Mouse (Mus musculus) adrenal gland, adult 2 months (tissue): ENCODE measurements at regions not wholly inside any gene's neighbourhood (a gene's known extent, or its start where the extent isn't known, plus 50 kb on each side); places are given as distances from the start of the nearest gene placed in this dataset.

Source experiments
- DNase-seq: peaks from one replicate; pipeline ENCODE4 v3.0.0; 2021

DNA sequence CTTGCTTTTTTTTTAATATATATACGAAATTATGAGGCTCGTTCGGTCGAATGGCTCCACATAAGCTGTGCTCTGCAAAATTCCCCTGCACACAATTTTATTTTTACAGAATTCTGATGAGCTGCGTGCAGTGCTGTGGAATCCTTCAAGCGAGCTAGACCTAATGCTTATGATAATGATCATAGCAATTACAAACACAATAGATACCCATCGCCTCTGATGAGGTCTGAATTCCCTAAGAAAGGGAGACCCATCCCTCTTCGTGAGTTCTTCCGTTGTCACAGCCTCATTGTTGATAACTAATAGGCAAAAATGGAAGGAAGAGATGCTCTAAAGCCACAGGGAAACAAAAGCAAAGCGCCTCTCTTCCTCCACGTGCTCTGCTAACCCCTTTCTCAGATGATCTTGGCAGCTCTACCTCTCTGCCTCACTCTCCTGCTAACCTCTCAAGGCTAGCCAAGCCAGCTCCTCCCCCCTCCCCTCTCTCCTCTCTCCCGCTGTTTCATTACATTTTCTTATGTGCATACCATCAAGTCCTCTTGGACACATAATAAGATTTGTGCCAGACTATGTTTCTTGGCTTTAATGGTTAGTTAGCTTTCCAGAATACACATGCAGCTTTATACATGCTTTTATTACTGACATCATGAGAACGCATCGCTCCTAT, 367.7 kb upstream of the Adgrl2 start:
- no peak for DNase-seq

DNA sequence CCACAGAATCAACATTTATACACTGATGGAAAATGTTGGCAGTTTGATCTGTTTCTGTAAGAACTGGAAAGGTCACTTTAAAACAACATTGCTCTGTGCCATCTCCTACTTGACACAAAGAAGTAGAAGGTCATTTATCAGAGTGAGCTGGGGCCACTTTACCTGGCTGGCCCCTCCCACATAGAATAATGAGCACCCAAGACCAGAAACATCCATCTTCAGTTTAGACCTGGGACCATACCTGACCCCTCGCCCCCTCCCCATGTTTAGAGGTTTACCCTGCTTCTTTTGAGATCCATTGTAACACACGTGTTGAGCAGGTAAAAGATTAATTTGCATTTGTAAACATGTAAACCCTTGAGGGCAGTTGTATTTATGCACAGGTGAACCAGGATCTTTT, 366.8 kb upstream of the Adgrl2 start:
- DNase-seq: no peak

DNA sequence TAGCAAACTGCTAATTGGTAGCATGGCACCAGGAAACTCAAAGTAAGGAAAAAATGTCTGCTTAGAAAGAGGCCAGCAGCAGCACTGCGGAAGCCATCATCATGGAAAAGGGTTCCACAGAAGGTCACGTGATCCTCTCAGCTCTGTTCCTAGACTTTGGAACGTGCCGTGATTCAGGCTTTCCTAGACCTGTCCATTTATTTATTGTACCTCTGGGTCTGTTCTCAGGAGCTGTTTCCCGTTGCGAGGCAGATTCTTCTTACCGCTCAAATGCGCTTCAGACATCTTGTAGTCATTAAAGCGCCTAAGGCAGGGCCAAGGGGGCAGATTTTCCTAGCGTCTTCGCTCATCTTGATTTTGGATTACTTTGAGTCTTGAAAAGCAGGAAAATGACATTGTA, 365.0 kb upstream of the Adgrl2 start:
- DNase-seq: no peak

DNA sequence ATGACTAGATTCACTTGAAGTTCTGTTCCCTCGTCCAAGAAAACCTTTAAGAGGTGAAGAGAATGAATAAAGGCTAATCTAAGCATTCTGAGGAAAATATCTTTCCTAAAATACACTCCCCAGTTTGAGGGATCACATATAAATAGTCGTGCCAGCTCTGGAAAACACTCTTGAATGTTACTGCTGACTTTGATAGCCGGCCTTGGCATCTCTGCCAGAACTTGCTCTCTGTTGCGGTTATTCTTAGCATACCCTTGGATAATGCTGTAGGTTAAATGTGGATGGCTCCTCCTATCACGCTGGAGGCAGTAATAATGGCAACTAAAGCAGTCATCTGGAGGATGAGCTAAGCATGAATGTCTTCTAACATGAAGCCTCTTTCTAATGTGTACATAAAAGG, 363.6 kb upstream of the Adgrl2 start:
- DNase-seq: peak; percentile 28

DNA sequence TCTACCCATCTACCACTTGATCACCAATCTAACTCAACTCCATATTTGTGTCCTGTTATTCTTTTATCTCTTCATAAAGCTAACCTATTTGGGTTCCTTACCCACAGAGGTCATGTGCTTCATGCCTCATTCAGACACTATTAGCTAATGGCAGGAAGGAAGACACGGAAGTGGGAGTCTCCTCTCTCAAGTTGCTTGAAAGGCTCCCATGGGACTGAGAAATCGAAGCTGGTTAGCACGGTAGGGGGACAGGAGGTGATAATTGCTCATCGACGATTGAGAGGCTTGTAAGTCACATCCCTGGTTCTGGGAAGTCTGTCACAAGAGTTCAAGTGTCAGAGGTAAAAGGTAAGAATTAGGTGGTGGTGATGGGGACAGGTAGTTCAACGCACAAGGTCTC, 362.2 kb upstream of the Adgrl2 start:
- no peak for DNase-seq

DNA sequence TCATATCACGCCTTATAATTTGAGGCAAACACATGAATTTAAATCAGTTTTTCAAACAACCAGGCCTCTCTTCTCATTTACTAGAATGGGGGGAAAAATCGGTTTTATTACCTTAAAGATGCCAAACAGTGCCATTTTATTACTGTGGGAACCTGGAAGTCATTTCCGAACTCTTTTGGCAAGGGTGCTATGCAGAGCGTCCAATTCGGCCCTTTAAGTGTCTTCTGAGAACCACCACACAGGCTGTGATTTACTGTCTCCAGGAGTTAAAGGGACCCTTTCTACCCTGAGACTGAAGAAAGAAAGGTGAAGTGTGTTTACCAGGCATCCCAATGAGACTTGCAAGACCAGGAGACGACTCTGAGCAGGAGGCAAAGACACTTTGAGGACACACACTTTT, 359.4 kb upstream of the Adgrl2 start:
- DNase-seq: no peak

DNA sequence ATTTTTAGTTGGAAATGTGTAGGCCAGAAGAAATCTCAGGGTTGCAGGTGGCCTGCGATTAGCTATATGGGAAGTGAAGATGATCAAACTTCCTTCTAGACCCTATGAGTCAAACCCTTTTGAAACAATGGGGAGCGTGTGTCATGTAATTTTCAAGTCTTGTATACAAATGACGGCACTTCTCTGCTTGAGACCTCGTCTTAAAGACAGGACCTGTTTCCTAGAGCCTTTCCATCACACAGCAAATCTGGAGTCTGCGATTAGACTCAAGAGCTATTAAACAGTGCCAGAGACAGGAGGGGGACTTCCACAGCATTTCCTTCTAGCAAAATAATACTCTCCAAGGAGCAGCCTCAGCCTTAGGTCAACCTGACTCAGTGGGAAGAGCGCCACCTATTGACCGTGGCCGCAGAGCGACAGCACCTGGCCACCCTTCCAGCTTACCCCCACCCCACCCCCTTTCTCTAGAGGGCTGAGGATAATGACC, 358.9 kb upstream of the Adgrl2 start:
- DNase-seq: peak; percentile 71

DNA sequence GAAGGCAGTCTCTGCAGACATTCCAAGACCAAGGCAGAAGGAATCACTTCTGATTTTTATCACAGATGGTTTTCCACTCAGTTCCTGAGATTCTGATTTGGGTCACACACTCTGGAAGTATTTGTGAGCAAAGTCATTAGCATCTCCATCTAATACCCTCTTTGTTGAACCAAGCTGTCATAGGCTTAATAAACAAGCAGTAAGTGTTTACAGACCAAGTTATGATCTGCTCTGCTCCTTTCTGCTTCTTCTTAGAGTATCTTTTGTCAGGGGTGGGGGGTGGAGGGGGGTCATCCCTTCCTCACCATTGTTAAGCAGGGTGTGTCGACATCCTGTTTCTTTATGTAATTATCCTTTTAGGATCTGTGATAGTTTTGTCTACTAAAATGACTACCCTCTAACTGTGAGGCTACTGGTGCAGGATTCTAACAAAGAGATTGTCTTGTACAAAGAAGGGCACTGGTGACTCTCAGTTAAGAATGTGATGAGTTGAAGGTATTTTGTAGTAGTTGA, 358.2 kb upstream of the Adgrl2 start:
- no peak for DNase-seq

DNA sequence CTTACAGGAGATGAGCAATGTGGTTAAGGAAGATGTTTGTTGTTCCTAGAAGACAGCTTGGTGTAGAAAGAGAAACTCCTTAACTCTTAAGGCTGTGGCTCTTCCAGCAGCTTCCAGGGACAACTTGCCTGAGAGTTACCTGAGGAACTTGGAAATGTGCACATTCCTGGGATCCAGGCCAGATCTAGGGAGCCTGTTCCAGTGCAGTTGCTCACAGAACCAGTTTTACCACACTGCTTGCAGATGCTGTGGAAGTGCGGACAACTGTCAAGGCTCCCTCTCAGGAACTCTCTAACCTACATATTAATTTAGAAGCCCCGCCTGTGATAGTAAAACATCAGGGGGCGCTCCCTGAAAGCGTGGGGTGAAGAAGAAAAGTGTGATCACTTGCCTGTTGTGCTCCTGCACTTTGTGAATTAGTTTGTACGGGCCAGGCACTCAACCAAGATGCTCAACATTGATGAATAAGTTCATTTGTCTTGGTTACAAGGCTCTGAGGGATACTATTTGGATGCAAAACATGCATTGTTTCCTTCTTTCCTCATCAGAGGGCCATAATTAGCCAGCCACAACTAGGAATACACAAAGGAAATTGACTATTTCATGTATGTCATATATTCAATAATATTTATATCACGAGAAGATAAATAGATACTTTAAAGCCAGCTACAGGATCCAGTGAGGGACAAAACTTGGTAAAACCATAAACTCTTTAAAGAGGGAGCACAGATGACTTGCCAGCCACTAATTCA, 357.1 kb upstream of the Adgrl2 start:
- DNase-seq: no peak

DNA sequence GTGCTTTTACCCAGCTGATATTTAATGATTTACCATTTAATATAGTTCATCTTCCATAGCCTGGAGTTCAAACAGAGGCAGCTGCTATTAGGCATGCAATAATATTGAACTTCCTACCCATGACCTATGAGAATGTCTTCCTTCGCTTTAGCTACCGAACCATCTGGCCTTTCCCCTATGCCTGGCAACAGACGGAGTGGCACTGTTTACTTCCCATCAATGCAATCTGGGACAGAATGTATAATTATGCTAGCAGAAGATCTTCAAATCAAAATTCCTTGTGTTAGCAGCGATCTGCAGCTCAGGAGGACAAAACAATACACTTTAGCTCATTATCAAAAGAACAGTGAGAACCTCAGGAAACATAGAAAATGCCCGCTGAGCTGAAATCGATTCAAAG, 352.2 kb upstream of the Adgrl2 start:
- no peak for DNase-seq

DNA sequence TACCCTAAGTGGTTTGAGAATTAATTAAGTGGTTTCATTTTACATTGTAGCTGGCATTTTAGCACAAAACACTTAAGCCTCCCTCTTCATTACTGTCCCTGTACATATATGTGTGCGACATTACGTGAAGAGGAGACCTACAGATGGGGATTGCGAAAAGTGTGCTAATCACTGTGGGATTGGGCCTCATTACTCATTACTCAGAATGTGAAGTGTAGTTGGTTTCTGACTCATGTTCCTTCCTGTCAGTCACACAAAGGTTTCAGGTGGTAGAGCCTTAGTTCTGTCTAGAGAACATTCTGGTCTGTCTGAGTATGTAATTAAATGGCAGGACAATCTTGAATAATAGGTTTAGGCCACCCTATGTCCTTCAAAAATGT, 349.0 kb upstream of the Adgrl2 start:
- DNase-seq: no peak

DNA sequence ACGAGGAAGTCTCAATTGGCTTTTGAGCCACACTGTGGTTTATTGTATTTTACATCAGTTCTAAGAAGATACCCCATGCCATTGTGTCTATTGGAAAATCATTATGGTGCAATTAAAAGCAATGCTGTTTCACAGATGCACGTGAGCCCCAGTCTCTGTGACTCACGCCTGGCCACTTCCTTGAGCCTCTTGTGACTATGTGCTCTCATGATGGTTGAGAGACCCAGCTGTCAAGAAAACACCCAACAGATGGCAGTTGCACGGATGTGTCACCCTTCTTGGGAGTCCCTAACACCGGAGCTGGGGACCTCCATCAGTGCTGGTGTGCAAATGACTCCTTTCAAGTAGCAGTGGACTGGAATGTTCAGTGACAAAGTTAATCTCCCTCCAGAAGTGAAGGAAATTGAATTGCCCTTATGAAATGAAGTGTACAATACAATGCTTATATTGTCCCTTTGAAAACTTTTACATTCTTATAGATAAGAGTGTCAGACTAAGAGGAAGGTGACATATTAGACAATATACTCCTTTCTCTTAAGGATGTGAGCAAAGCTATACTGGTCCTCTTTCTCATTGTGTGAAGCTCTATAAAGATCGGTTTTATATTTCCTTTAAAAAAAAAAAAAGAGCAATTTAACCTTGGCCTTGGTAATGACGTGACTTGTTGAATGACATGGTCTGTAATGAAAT, 348.5 kb upstream of the Adgrl2 start:
- DNase-seq: no peak

DNA sequence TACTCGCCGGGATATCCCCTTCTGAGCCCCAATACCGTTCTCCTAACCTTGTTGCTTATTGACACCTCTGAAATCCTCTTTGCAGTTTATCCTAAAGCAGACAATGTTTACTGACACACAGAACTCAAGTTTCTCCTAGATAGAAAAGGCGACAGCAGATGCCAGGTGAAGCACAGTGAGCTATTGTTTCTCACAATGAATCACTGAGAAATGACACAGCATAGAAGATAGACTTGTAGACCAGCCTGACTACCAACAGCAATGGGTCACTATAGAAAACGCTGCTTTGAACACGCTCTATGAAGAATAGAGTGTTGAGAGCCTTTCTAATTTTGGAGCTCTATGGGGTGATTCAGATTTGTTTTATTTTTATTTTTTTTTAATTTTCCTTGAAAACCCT, 344.9 kb upstream of the Adgrl2 start:
- no peak for DNase-seq

DNA sequence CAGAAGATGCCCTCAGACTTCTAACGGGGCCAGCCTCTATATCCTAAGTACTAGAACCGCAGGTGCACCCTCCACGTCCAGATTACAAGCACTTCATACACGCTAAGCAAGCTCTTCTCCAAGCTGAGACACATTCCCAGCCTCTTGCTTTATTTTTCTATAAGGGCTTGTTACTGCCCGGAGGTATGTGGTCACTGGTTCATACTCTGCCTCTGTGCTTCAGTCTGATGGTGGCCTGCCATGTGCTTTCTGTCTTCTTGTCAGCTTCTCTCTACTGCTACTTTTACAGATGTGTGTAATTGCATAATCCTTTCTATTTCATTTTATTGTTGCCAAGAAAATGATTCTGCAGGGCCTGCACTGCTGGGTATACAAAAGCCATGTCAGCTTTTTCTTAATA, 343.3 kb upstream of the Adgrl2 start:
- DNase-seq: no peak

DNA sequence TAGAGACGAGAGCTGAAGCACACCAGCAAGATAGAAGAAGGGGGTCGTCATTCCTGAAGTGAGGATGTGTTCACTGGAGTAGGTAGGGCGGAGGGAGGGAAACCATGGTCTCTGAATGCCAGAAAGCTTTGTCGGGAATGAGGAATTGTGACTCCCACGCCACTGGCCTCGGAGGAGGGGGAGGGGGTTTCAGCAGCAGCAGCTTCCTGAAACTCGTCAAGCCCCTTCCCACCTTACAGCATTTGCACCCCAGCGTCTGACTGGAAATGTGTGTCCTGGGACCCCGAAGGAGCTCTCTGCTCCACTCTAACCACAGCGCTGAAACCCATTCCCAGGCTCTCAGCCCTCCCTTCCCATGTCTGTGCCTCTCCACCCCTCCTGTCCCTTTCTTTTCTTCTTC, 342.8 kb upstream of the Adgrl2 start:
- no peak for DNase-seq

DNA sequence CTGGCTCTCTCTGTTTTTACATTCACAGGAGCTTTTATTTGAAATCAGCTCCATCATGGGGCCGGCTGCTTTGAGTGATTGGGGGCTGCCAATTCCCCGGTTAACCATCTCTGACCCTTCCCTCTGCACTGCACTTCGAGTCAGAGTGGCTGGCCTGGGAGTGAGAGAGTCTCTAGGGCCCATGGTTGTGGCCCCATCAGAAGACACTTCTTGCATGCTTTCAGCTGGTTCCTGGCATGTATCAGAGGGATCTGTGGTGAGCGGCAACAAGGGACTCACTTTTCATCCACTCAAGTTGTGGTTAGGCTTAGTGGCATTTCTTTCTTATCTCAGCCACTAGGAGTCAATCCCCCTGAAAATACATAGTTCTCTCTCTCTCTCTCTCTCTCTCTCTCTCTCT, 341.8 kb upstream of the Adgrl2 start:
- DNase-seq: no peak

DNA sequence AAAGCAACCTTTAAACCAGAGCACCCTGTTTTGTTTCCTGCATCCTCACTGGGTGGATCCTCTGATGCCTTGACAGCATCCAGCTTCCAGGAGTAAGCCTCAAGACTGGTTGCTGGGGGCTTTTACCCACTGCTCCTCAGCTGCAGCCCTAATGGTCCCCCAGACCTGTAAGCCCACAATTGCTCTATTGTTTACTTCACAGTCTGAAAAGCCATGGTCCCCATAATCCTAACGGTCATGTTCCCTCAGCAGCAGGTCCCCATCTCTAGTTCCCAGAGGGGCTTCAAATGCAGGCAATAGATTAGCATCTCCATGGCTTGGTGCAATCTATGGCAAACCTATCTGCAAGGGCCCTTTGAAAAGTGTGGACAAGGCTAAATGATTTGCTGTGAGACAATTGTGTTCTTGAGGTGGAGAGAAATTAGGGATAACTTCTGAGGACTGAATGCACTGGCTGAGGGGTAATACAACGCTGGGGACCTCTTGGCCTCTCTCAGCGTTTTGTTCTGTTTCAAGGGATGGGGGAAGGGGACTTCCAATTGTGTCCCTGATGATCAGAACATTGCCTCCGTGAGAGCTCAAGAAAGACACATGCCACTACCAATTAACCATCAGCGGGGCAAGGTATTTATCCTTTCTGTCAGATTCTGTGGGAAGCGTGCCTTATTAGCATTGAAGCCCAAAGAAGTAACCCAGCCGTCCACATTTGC, 341.1 kb upstream of the Adgrl2 start:
- no peak for DNase-seq

DNA sequence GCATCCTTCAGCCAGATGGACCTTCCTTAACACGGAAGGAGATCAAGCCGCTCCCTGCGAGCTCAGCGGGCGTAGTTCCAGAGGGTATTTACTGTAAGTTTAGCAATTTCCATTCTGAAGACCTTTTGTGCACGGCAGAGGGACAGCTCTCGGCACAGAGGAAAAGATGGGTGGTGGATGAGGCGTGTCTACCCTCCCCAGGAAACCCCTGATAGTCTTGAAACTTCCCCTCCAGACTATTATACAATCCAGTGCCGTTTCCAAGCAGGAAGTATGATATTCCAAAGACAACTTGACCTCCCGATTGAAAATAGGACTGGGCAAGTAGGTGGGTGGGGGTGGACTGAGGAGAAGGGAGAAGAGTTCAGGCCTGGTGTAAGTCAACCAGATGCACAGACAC, 340.4 kb upstream of the Adgrl2 start:
- peak; percentile 56 for DNase-seq

DNA sequence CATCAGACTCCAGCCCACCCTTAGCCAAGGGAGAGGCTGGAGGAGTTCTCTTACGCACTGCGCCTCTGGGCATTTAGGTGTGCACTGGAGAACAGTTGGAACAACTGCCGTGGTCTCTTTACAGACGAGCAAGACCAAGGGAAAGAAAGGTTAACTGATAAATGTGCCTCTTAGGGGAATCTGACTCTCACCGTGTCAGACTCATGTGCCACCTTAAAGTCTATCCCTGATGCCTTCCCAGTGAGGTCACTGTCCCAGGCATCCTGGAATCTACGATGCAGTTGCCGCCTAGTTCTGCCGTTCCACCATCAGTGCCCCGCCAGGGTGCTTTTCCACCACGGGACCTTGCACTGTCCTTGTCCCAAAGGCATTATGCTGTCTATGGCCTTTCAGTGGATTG, 339.7 kb upstream of the Adgrl2 start:
- no peak for DNase-seq

DNA sequence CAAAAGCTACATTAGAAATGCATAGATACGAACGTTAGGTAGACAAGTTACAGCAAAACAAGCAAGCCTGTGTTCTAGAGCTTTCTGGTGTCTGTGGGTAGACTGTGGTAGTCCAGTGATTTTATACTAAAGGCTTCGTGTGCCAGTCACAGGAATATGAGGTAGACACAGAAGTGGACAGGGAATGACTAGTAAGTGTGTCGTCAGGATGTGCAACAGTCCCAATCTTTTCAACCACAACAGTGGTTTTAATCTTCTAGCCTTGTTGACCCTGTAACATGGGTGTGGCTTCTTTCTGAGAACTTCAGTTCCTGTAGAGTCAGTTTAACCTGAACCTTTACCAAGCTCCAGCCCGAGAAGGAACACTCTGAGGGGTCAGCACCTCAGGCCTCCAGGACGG, 339.3 kb upstream of the Adgrl2 start:
- DNase-seq: no peak

DNA sequence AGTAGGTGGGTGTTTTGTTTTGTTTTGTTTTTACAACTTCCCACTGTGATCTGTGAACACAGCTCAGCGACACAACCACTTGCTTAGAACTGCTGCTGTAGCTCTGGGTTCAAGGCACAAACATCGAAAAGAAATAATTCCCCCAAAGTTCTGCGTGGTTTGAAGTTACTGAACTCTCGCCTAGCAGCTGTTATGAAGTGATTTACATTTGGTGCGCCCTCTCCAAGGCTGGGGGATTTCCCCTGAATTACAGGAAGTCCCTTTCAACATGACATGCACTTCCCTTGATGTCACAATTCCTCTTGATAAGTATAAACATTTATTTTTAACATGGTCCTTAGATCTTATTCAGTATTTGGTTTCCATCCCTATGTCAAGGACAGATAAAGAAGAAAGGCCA, 336.3 kb upstream of the Adgrl2 start:
- DNase-seq: peak; percentile 49

DNA sequence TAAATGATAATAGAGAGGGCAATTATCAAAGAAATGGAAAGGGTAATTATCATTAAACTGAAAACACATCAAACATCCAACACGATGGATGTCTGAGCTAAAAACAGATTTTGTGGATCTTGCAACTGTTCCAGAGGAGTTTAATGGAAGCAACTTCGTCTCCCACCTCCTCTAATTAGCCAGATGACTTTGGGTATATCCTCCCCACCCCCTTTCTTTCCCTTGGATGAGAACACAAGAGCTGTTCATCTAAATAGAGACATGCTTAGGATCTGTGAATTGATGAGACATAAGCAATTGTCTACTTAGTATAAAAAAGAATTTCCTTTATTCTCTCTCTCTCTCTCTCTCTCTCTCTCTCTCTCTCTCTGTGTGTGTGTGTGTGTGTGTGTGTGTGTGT, 333.7 kb upstream of the Adgrl2 start:
- DNase-seq: no peak

DNA sequence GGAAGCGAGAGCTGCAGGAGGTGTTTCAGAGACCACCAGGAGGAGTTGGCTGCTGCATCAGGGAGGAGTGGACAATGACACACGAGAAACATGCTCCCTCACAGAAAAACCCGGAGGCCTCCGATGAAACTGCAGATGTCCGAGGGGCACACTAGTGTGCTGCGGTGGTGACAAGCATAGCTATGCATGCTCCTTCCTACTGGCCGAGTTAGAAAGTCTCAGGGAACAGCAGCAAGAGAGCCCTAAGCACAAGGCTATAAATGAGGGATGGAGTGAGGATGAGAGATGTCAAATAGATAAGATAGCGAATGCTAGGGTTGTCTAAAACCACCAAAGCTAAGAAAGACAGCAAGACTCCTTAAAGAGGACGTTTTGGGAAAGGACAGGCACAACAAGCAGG, 328.4 kb upstream of the Adgrl2 start:
- DNase-seq: no peak
